Mouse (Mus musculus): ENCODE data around the gene Pbx3. TPM values are rescaled to one million over a fixed set of nuclear protein-coding genes. Genes with fewer than 3 reads are reported as not detected.

The Pbx3 gene
- polyA plus RNA-seq, 1 experiment from 2014 or later, result 7.9 TPM

GRCm38 (mm10) chr2:34219150-34219549 lies 153.8 kb downstream of the Pbx3 start:
- DNase-seq (no peak), ATAC-seq (ENCODE audit: low read depth) (no peak)
- WGBS (ENCODE audit: insufficient replicate concordance), result 79% methylated on average over 1 of the region's 1 CpGs
- H3K9ac ChIP-seq, result no peak overlapping the region
- 0 out of 2 replicates have a peak, but pooled peaks cover under 1% of the 10 kb centered on the region for H3K36me3 ChIP-seq
- no peak overlapping the region for H3K4me3 ChIP-seq (replicated peaks)
- no peaks in the 10 kb centered on the region for H3K4me1 ChIP-seq (replicated peaks)
- H3K27ac ChIP-seq, result no peak overlapping the region
- no peaks in the 10 kb centered on the region for H3K27me3 ChIP-seq
- H3K9me3 ChIP-seq (replicated peaks), result no peaks in the 10 kb centered on the region
- no peak overlapping the region for H3K4me2 ChIP-seq

GRCm38 (mm10) chr2:34217596-34217995 lies 155.3 kb downstream of the Pbx3 start:
- H3K4me2 ChIP-seq, result no peak overlapping the region
- no peak for DNase-seq
- H3K4me3 ChIP-seq (replicated peaks), result no peak overlapping the region
- no peaks in the 10 kb centered on the region for H3K4me1 ChIP-seq (replicated peaks)
- 71% methylated on average over 5 of the region's 5 CpGs for WGBS (ENCODE audit: insufficient replicate concordance)
- H3K36me3 ChIP-seq, result no peaks in the 10 kb centered on the region
- no peak overlapping the region for H3K9ac ChIP-seq
- H3K27me3 ChIP-seq, result no peaks in the 10 kb centered on the region
- no peaks in the 10 kb centered on the region for H3K9me3 ChIP-seq (replicated peaks)
- H3K27ac ChIP-seq, result no peak overlapping the region
- ATAC-seq (ENCODE audit: low read depth), result no peak

- H3K4me2 ChIP-seq, result no peak overlapping the region
- ATAC-seq (ENCODE audit: low read depth), result no peak
- no peak for DNase-seq
- no peaks in the 10 kb centered on the region for H3K4me1 ChIP-seq (replicated peaks)
- no peak overlapping the region for H3K27ac ChIP-seq
- H3K4me3 ChIP-seq (replicated peaks), result no peak overlapping the region
- H3K9me3 ChIP-seq (replicated peaks), result no peaks in the 10 kb centered on the region
- H3K9ac ChIP-seq, result no peak overlapping the region
- 87% methylated on average over 5 of the region's 5 CpGs for WGBS (ENCODE audit: insufficient replicate concordance)
- H3K27me3 ChIP-seq, result no peaks in the 10 kb centered on the region
- H3K36me3 ChIP-seq, result peaks cover 3% of the 10 kb centered on the region; the same call in 1 of the 2 replicates
Measured at GRCm38 (mm10) chr2:34215496-34215895, 157.4 kb downstream of the Pbx3 start.

- DNase-seq, result no peak
- 69% methylated on average over 1 of the region's 1 CpGs for WGBS (ENCODE audit: insufficient replicate concordance)
Measured at GRCm38 (mm10) chr2:34212418-34212817, 160.5 kb downstream of the Pbx3 start.

GRCm38 (mm10) chr2:34204797-34205196 lies 168.1 kb downstream of the Pbx3 start:
- H3K27ac ChIP-seq, result no peak overlapping the region
- no peaks in the 10 kb centered on the region for H3K9me3 ChIP-seq (replicated peaks)
- H3K4me1 ChIP-seq (replicated peaks), result no peaks in the 10 kb centered on the region
- no peak overlapping the region for H3K9ac ChIP-seq
- WGBS (ENCODE audit: insufficient replicate concordance), result 89% methylated on average over 8 of the region's 8 CpGs
- ATAC-seq (ENCODE audit: low read depth) (no peak), DNase-seq (no peak)
- H3K27me3 ChIP-seq, result no peaks in the 10 kb centered on the region
- no peak overlapping the region for H3K4me3 ChIP-seq (replicated peaks)
- H3K4me2 ChIP-seq, result no peak overlapping the region
- H3K36me3 ChIP-seq, result peaks cover 10% of the 10 kb centered on the region

More at GRCm38 (mm10) chr2:34212418-34212817, 160.5 kb downstream of the Pbx3 start:
- Histone ChIP-seq H3K9me3 (replicated peaks) (no peaks in the 10 kb centered on the region), H3K27ac (no peak overlapping the region), H3K27me3 (no peaks in the 10 kb centered on the region), H3K4me2 (no peak overlapping the region), H3K4me3 (replicated peaks) (no peak overlapping the region), H3K4me1 (replicated peaks) (no peaks in the 10 kb centered on the region), H3K9ac (no peak overlapping the region), H3K36me3 (peaks cover 3% of the 10 kb centered on the region; the same call in 1 of the 2 replicates)
- ATAC-seq (ENCODE audit: low read depth), result no peak

GRCm38 (mm10) chr2:34204325-34204724 lies 168.6 kb downstream of the Pbx3 start:
- H3K4me3 ChIP-seq (replicated peaks), result no peak overlapping the region
- H3K36me3 ChIP-seq, result peaks cover 10% of the 10 kb centered on the region
- no peaks in the 10 kb centered on the region for H3K27me3 ChIP-seq
- 73% methylated on average over 2 of the region's 2 CpGs for WGBS (ENCODE audit: insufficient replicate concordance)
- DNase-seq (no peak), ATAC-seq (ENCODE audit: low read depth) (no peak)
- no peak overlapping the region for H3K27ac ChIP-seq
- no peak overlapping the region for H3K9ac ChIP-seq
- no peaks in the 10 kb centered on the region for H3K9me3 ChIP-seq (replicated peaks)
- no peak overlapping the region for H3K4me2 ChIP-seq
- H3K4me1 ChIP-seq (replicated peaks), result no peaks in the 10 kb centered on the region

- Histone ChIP-seq H3K4me3 (replicated peaks) (no peak overlapping the region), H3K36me3 (no peaks in the 10 kb centered on the region), H3K4me2 (no peak overlapping the region), H3K9ac (no peak overlapping the region), H3K27ac (no peak overlapping the region), H3K27me3 (no peaks in the 10 kb centered on the region), H3K4me1 (replicated peaks) (no peaks in the 10 kb centered on the region), H3K9me3 (replicated peaks) (no peaks in the 10 kb centered on the region)
- ATAC-seq (ENCODE audit: low read depth), result no peak
- no peak for DNase-seq
- WGBS (ENCODE audit: insufficient replicate concordance), result 73% methylated on average over 8 of the region's 8 CpGs
Measured at GRCm38 (mm10) chr2:34193870-34194820, 178.8 kb downstream of the Pbx3 start.

- no peaks in the 10 kb centered on the region for H3K36me3 ChIP-seq
- no peaks in the 10 kb centered on the region for H3K9me3 ChIP-seq (replicated peaks)
- H3K27ac ChIP-seq, result no peak overlapping the region
- H3K4me2 ChIP-seq, result no peak overlapping the region
- 67% methylated on average over 5 of the region's 5 CpGs for WGBS (ENCODE audit: insufficient replicate concordance)
- ATAC-seq (ENCODE audit: low read depth) (no peak), DNase-seq (no peak)
- H3K27me3 ChIP-seq, result no peaks in the 10 kb centered on the region
- H3K4me3 ChIP-seq (replicated peaks), result no peak overlapping the region
- H3K4me1 ChIP-seq (replicated peaks), result no peaks in the 10 kb centered on the region
- H3K9ac ChIP-seq, result no peak overlapping the region
Measured at GRCm38 (mm10) chr2:34193276-34193675, 179.7 kb downstream of the Pbx3 start.

GRCm38 (mm10) chr2:34187366-34187765 lies 185.6 kb downstream of the Pbx3 start:
- no peak for ATAC-seq (ENCODE audit: low read depth)
- Histone ChIP-seq H3K9me3 (replicated peaks) (no peaks in the 10 kb centered on the region), H3K27ac (no peak overlapping the region), H3K36me3 (no peaks in the 10 kb centered on the region), H3K4me1 (replicated peaks) (no peaks in the 10 kb centered on the region), H3K27me3 (no peaks in the 10 kb centered on the region), H3K4me3 (replicated peaks) (no peak overlapping the region), H3K9ac (no peak overlapping the region), H3K4me2 (no peak overlapping the region)
- no peak for DNase-seq
- 64% methylated on average over 2 of the region's 2 CpGs for WGBS (ENCODE audit: insufficient replicate concordance)

GRCm38 (mm10) chr2:34181600-34181999 lies 191.3 kb downstream of the Pbx3 start:
- DNase-seq (no peak), ATAC-seq (ENCODE audit: low read depth) (no peak)
- 76% methylated on average over 1 of the region's 1 CpGs for WGBS (ENCODE audit: insufficient replicate concordance)
- H3K4me3 ChIP-seq (replicated peaks), result no peak overlapping the region
- no peaks in the 10 kb centered on the region for H3K4me1 ChIP-seq (replicated peaks)
- H3K9me3 ChIP-seq (replicated peaks), result no peaks in the 10 kb centered on the region
- H3K27me3 ChIP-seq, result no peaks in the 10 kb centered on the region
- H3K27ac ChIP-seq, result no peak overlapping the region
- no peak overlapping the region for H3K9ac ChIP-seq
- no peak overlapping the region for H3K4me2 ChIP-seq
- H3K36me3 ChIP-seq, result peaks cover 8% of the 10 kb centered on the region; the same call in 1 of the 2 replicates

- Histone ChIP-seq H3K27me3 (no peaks in the 10 kb centered on the region), H3K36me3 (peaks cover 12% of the 10 kb centered on the region), H3K4me2 (no peak overlapping the region), H3K9me3 (replicated peaks) (no peaks in the 10 kb centered on the region), H3K4me1 (replicated peaks) (no peaks in the 10 kb centered on the region), H3K27ac (no peak overlapping the region), H3K9ac (no peak overlapping the region), H3K4me3 (replicated peaks) (no peak overlapping the region)
- WGBS (ENCODE audit: insufficient replicate concordance), result 75% methylated on average over 1 of the region's 1 CpGs
- ATAC-seq (ENCODE audit: low read depth), result no peak
- no peak for DNase-seq
Measured at GRCm38 (mm10) chr2:34179299-34179698, 193.6 kb downstream of the Pbx3 start.

GRCm38 (mm10) chr2:34178653-34179052 lies 194.3 kb downstream of the Pbx3 start:
- no peak overlapping the region for H3K9ac ChIP-seq
- H3K4me2 ChIP-seq, result no peak overlapping the region
- H3K4me3 ChIP-seq (replicated peaks), result no peak overlapping the region
- no peaks in the 10 kb centered on the region for H3K4me1 ChIP-seq (replicated peaks)
- no peak overlapping the region for H3K27ac ChIP-seq
- peaks cover 12% of the 10 kb centered on the region for H3K36me3 ChIP-seq
- ATAC-seq (ENCODE audit: low read depth) (no peak), DNase-seq (no peak)
- H3K27me3 ChIP-seq, result no peaks in the 10 kb centered on the region
- H3K9me3 ChIP-seq (replicated peaks), result no peaks in the 10 kb centered on the region

Measured in liver, embryonic 13.5 days (tissue).